Mouse (Mus musculus) CH12.LX (cell line): ENCODE data around the gene Hoxd13. TPM values are rescaled to one million over a fixed set of nuclear protein-coding genes. Genes with fewer than 3 reads are reported as not detected.

Source experiments
- DNase-seq: peaks from one replicate; pipeline ENCODE4 v3.0.0-alpha.2; 2013; ENCODE audit errors: extremely low read depth
- H3K27ac ChIP-seq: 2 replicates; pipeline ENCODE4 v1.5.1; 2012; ENCODE audit warnings: low read depth, mild to moderate bottlenecking, control low read depth, moderate library complexity; ENCODE audit not compliant: insufficient read depth
- H3K27me3 ChIP-seq: replicated peaks from 2 replicates; pipeline ENCODE3; 2012; ENCODE audit warnings: inconsistent platforms
- H3K36me3 ChIP-seq, 2 experiments: replicated peaks in 1 of 2; 2 replicates each; pipeline versions ENCODE3 to v1.6.1; 2012; ENCODE audit warnings: inconsistent platforms in 1 of 2, low read length in 1 of 2, mild to moderate bottlenecking in 1 of 2, mixed read lengths in 1 of 2, moderate library complexity in 1 of 2; ENCODE audit not compliant: control insufficient read depth in 1 of 2, insufficient read depth in 1 of 2
- H3K4me1 ChIP-seq, 2 experiments: 2 replicates each; pipeline ENCODE4 v1.6.1; 2012; ENCODE audit warnings: inconsistent platforms in 1 of 2, moderate library complexity in 1 of 2; ENCODE audit not compliant: insufficient read depth in 2 of 2, control insufficient read depth in 1 of 2
- H3K4me2 ChIP-seq: 2 replicates; pipeline ENCODE4 v1.6.1; 2012; ENCODE audit warnings: low read depth, mild to moderate bottlenecking, control low read depth; ENCODE audit not compliant: poor library complexity, insufficient read depth, severe bottlenecking
- H3K4me3 ChIP-seq, 3 experiments: fragments of 150-350 bp in 1 of 3; sonication (generic) in 1 of 3; replicated peaks in 1 of 3; 2 replicates each; pipeline versions ENCODE3 to v1.5.1; 2011 to 2012; ENCODE audit warnings: low read depth in 2 of 3, low read length in 2 of 3, mild to moderate bottlenecking in 2 of 3, moderate library complexity in 2 of 3, control low read depth in 1 of 3, improper control_type of control experiment in 1 of 3, inconsistent platforms in 1 of 3, mixed read lengths in 1 of 3; ENCODE audit not compliant: poor library complexity in 1 of 3
- H3K79me2 ChIP-seq: replicated peaks from 2 replicates; pipeline ENCODE4 v1.6.1; 2012; ENCODE audit warnings: mild to moderate bottlenecking, moderate library complexity; ENCODE audit not compliant: control insufficient read depth, poor library complexity, insufficient read depth, severe bottlenecking; ENCODE audit errors: extremely low read depth
- H3K9ac ChIP-seq: 2 replicates; pipeline ENCODE4 v1.6.1; 2012; ENCODE audit warnings: low read depth, mild to moderate bottlenecking, control low read depth, moderate library complexity; ENCODE audit not compliant: insufficient read depth
- H3K9me3 ChIP-seq: replicated peaks from 2 replicates; pipeline ENCODE3; 2012; ENCODE audit warnings: low read length, inconsistent platforms, mixed read lengths
- BHLHE40 ChIP-seq: IDR thresholded peaks from 2 replicates; pipeline ENCODE4 v1.6.1; 2011; ENCODE audit warnings: mild to moderate bottlenecking, low read depth, low read length, improper control_type of control experiment
- CHD1 ChIP-seq: IDR thresholded peaks from 2 replicates; pipeline ENCODE4 v1.6.1; 2012; ENCODE audit warnings: low read depth, low read length, improper control_type of control experiment, inconsistent platforms
- CHD2 ChIP-seq: IDR thresholded peaks from 2 replicates; pipeline ENCODE4 v1.6.1; 2011; ENCODE audit warnings: low read length, improper control_type of control experiment
- CTCF ChIP-seq, 2 experiments: IDR thresholded peaks in 1 of 2; conservative IDR thresholded peaks in 1 of 2; 2 replicates each; pipeline ENCODE4 v1.5.1; 2011 to 2012; ENCODE audit warnings: low read depth in 2 of 2, low read length in 2 of 2, improper control_type of control experiment in 1 of 2, inconsistent platforms in 1 of 2, mild to moderate bottlenecking in 1 of 2, moderate library complexity in 1 of 2
- E2F4 ChIP-seq: IDR thresholded peaks from 2 replicates; pipeline ENCODE4 v1.6.1; 2011; ENCODE audit warnings: low read depth, low read length, improper control_type of control experiment; ENCODE audit not compliant: insufficient replicate concordance
- ELF1 ChIP-seq: IDR thresholded peaks from 2 replicates; pipeline ENCODE4 v1.6.1; 2014; ENCODE audit warnings: low read depth, mild to moderate bottlenecking, inconsistent platforms, low read length, improper control_type of control experiment
- ETS1 ChIP-seq: conservative IDR thresholded peaks from 2 replicates; pipeline ENCODE4 v1.6.1; 2012; ENCODE audit warnings: low read depth, mild to moderate bottlenecking, inconsistent platforms, low read length, improper control_type of control experiment, moderate library complexity
- IRF4 ChIP-seq: IDR thresholded peaks from 2 replicates; pipeline ENCODE4 v1.6.1; 2014; ENCODE audit warnings: low read depth, mild to moderate bottlenecking, inconsistent platforms, low read length, improper control_type of control experiment
- JUND ChIP-seq: conservative IDR thresholded peaks from 2 replicates; pipeline ENCODE4 v1.6.1; 2011; ENCODE audit warnings: low read depth, low read length, improper control_type of control experiment
- MAFK ChIP-seq: IDR thresholded peaks from 2 replicates; pipeline ENCODE4 v1.6.1; 2011; ENCODE audit warnings: low read length, improper control_type of control experiment; ENCODE audit not compliant: insufficient replicate concordance
- MXI1 ChIP-seq: IDR thresholded peaks from 2 replicates; pipeline ENCODE4 v1.6.1; 2011; ENCODE audit warnings: mild to moderate bottlenecking, low read depth, low read length, improper control_type of control experiment
- NELFE ChIP-seq: IDR thresholded peaks from 2 replicates; pipeline ENCODE4 v1.6.1; 2011; ENCODE audit warnings: low read depth, low read length, improper control_type of control experiment
- NRF1 ChIP-seq: IDR thresholded peaks from 2 replicates; pipeline ENCODE4 v1.6.1; 2014; ENCODE audit warnings: low read depth, mild to moderate bottlenecking, inconsistent platforms, low read length, improper control_type of control experiment, moderate library complexity
- PAX5 ChIP-seq: IDR thresholded peaks from 2 replicates; pipeline ENCODE4 v1.6.1; 2012; ENCODE audit warnings: low read length, inconsistent platforms, mixed read lengths
- POLR2A ChIP-seq: IDR thresholded peaks from 2 replicates; pipeline ENCODE4 v1.6.1; 2011; ENCODE audit warnings: low read depth, mild to moderate bottlenecking, improper control_type of control experiment, low read length
- POLR2AphosphoS2 ChIP-seq: IDR thresholded peaks from 2 replicates; pipeline ENCODE4 v1.6.1; 2011; ENCODE audit warnings: low read depth, low read length, improper control_type of control experiment
- RCOR1 ChIP-seq: conservative IDR thresholded peaks from 2 replicates; pipeline ENCODE4 v1.6.1; 2012; ENCODE audit warnings: low read depth, mild to moderate bottlenecking, inconsistent platforms, low read length, improper control_type of control experiment
- SIN3A ChIP-seq: IDR thresholded peaks from 2 replicates; pipeline ENCODE4 v1.6.1; 2012; ENCODE audit warnings: low read length, improper control_type of control experiment, inconsistent platforms
- SMC3 ChIP-seq: IDR thresholded peaks from 2 replicates; pipeline ENCODE4 v1.6.1; 2011; ENCODE audit warnings: low read depth, low read length, improper control_type of control experiment
- TBP ChIP-seq: conservative IDR thresholded peaks from 2 replicates; pipeline ENCODE4 v1.6.1; 2011; ENCODE audit warnings: low read depth, low read length, improper control_type of control experiment
- TCF12 ChIP-seq: IDR thresholded peaks from 2 replicates; pipeline ENCODE4 v1.6.1; 2014; ENCODE audit warnings: low read depth, mild to moderate bottlenecking, inconsistent platforms, low read length, improper control_type of control experiment
- UBTF ChIP-seq: IDR thresholded peaks from 2 replicates; pipeline ENCODE4 v1.6.1; 2012; ENCODE audit warnings: low read depth, mild to moderate bottlenecking, inconsistent platforms, low read length, improper control_type of control experiment, moderate library complexity
- ZMIZ1 ChIP-seq: IDR thresholded peaks from 2 replicates; pipeline ENCODE4 v1.6.1; 2012; ENCODE audit warnings: low read depth, mild to moderate bottlenecking, inconsistent platforms, low read length, improper control_type of control experiment
- ZNF384 ChIP-seq: IDR thresholded peaks from 2 replicates; pipeline ENCODE4 v1.6.1; 2012; ENCODE audit warnings: low read depth, low read length, improper control_type of control experiment, inconsistent platforms
- dilution Hi-C: fragments of 300-500 bp; cut with MboI; formaldehyde crosslinking; loops from 2 replicates; pipeline ENCODE4 v1.14.3; 2020; ENCODE audit warnings: low sequenced_read_pairs; ENCODE audit not compliant: extremely low pct_unique_long_range_greater_than_20kb, extremely low pct_ligation_motif_present
- in situ Hi-C: fragments of 300-500 bp; cut with MboI; formaldehyde crosslinking; loops from 3 replicates; pipeline ENCODE4 v1.14.3; 2019; ENCODE audit warnings: low sequenced_read_pairs, low pct_ligation_motif_present, low pct_unique_long_range_greater_than_20kb, mixed read lengths
- polyA plus RNA-seq: library from polyadenylated mRNA; unstranded; fragments of >175 nt; gene quantifications from 2 replicates; pipeline ENCODE4 v1.2.1, GENCODE M21; 2012; ENCODE audit warnings: low read depth; ENCODE audit not compliant: insufficient read length
- total RNA-seq, 2 experiments: library from RNA; depleted of rRNA; stranded (reverse); fragments of 300-350 nt in 1 of 2; fragments of >200 nt in 1 of 2; gene quantifications; 2 replicates each; pipeline ENCODE4 v1.2.3; 2012 to 2014

Hoxd13 gene
- total and polyA plus RNA-seq, 3 experiments, result not detected

GRCm38 (mm10) chr2:74679980-74680379 is 11.9 kb downstream of the Hoxd13 start:
- Histone ChIP-seq H3K79me2 (no peaks in the 10 kb centered on the region), H3K4me3 (no peak overlapping the region), H3K9ac (no peak overlapping the region), H3K27me3 (no peaks in the 10 kb centered on the region), H3K36me3 (no peaks in the 10 kb centered on the region), H3K9me3 (peaks cover 27% of the 10 kb centered on the region), H3K4me2 (no peak overlapping the region), H3K27ac (no peak overlapping the region), H3K4me1 (no peaks in the 10 kb centered on the region)
- no peak for DNase-seq
- TF ChIP-seq JUND (no peak), POLR2AphosphoS2 (no peak), E2F4 (no peak), CHD1 (no peak), IRF4 (no peak), SMC3 (no peak), PAX5 (no peak), NELFE (no peak), POLR2A (no peak), UBTF (no peak), ETS1 (no peak), TCF12 (no peak), BHLHE40 (no peak), ZNF384 (no peak), NRF1 (no peak), MXI1 (no peak), SIN3A (no peak), CTCF (conservative IDR thresholded peaks at IDR 0.05 in 1 of 2, IDR thresholded peaks at IDR 0.05 in 1 of 2; ENCODE audit: low read depth in 2 of 2, low read length in 2 of 2) (no peak), CHD2 (no peak), ELF1 (no peak)
- in situ Hi-C loops, result loop anchor here (25.0 kb wide), 1 partner anchor 632 kb away; no protein-coding TSS in a partner anchor
- dilution Hi-C loops, result no loop called here

DNA sequence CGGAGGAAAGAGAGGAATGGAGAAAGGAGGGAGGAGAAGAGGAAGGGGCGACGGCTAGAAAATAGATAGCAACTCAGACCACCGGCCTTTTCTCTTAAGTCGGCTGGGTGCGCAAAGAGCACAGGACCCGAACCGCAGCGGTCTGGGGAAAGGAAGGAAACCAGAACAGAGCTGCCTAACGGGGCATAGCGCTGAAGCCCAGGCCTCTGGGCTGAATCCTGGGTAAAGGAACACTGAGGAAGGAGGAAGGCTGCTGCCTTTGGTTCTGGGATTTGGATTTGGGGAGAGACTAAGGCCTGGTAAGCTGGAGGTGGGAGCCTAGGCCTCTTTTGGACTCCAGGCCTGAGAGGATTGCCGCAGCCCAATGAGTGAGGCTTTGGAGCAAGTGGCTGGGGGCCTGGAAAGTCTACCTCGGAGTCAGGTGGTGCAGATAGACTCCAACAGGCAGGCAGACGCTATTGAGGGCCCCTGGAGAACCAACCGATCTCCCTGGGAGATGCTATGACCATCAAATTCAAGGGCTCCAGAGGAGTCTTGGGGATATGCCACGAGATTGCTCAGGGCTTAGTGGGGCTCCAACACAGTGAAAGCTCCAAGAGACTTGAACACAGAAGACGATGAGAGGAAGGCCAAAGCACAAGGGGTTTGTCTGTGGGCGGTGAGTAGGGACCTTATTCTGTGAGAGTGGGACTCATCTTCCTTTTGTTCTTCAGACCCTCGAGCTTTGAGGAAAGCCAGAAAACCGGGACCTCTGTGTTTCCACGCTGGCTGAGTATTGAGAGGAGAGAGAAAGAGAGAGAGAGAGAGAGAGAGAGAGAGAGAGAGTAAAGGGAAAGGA is 12.7 kb downstream of the Hoxd13 start:
- Histone ChIP-seq H3K27me3 (no peaks in the 10 kb centered on the region), H3K9me3 (peaks cover 27% of the 10 kb centered on the region)
- in situ Hi-C loops, result loop anchor here (25.0 kb wide), 1 partner anchor 632 kb away; no protein-coding TSS in a partner anchor

More for the DNA sequence above, 12.7 kb downstream of the Hoxd13 start:
- no peak for DNase-seq
- no peaks in the 10 kb centered on the region for H3K36me3 ChIP-seq
- no peaks in the 10 kb centered on the region for H3K79me2 ChIP-seq
- H3K4me2 ChIP-seq, result no peak overlapping the region
- H3K27ac ChIP-seq, result no peak overlapping the region
- dilution Hi-C loops, result no loop called here
- no peak overlapping the region for H3K9ac ChIP-seq
- H3K4me3 ChIP-seq, result no peak overlapping the region
- H3K4me1 ChIP-seq, result no peaks in the 10 kb centered on the region
- TF ChIP-seq NRF1 (no peak), CHD2 (no peak), TBP (no peak), ZMIZ1 (no peak), CHD1 (no peak), MAFK (no peak), RCOR1 (no peak), PAX5 (no peak), E2F4 (no peak), POLR2AphosphoS2 (no peak), ETS1 (no peak), SIN3A (no peak), MXI1 (no peak)
- TF ChIP-seq, all 38 proteins: peak for 0
